ENCODE assay signal across 13 mouse cellular contexts in the genomic region with DNA sequence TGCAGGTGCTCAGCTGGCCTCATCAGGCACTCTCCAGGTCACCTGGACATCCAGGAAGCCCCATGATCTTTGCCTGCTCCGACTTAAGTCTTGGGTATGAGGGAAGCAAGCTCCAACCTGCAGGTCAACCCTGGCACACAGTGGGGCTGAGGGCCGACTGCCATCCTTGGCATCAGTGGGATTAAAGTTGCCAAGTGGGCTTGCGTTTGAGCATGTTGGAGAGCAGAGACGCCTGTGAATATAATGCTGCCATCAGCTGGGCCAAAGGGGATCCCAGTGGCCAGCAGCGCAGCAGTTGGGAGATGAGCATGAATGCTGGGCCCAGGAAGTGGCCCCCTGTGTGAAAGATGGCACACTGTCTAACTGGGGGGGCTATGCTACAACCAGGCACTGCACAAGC.
"Had no signal": no experiment of that assay in that cellular context is flagged by ENCODE, and none has a peak within 500 bp of the region (broad histone marks: within the 10 kb centered on the region; RNA-seq: fewer than 3 reads in every experiment).

No protein-coding gene starts in this region.

- DNase-seq: kidney, adult 9 months; kidney, postnatal 14 days; kidney, postnatal 4 days; layer of hippocampus, adult 9-11 months; layer of hippocampus, postnatal 36 days; liver; lung, adult 18-20 months; lung, postnatal 10 days; lung, postnatal 36 days; retina, postnatal 1 day; right cerebral cortex, postnatal 25 days; spleen, adult 18-20 months; thymus, postnatal 25 days had no signal
